In genomic region chr4:147398741-147399140, GRCm38 (mm10) we compare ENCODE assay signal across 13 mouse cellular contexts. TPM values are rescaled to one million over a fixed set of nuclear protein-coding genes. Genes with fewer than 3 reads are reported as not detected.
"Had no signal": no experiment of that assay in that cellular context is flagged by ENCODE, and none has a peak within 500 bp of the region (broad histone marks: within the 10 kb centered on the region; RNA-seq: fewer than 3 reads in every experiment).

No protein-coding gene starts in this region.

RNA-seq across cellular contexts. Expression of gene Zfp978, which starts 37.6 kb away (rescaled TPM):
- total RNA-seq: layer of hippocampus, adult 18-20 months; layer of hippocampus, postnatal 14 days; liver, adult 2 months; midbrain, postnatal 0 days had no signal
- polyA plus RNA-seq: intestine, embryonic 16.5 days; kidney, embryonic 16.5 days; limb, embryonic 10.5 days; limb, embryonic 14.5 days; liver, adult 2 months; midbrain, embryonic 10.5 days; midbrain, postnatal 0 days; neural tube, embryonic 12.5 days; neural tube, embryonic 15.5 days; stomach, embryonic 15.5 days; thymus, adult 2 months had no signal
